Mouse (Mus musculus): ENCODE results near the gene Pcyt2.

Pcyt2 gene

GRCm38 (mm10) chr11:120617519-120618112 is at the start of gene Pcyt2:
Gene Pcyt2 (minus strand): TSS chr11:120617936.
- peak; percentile 91 to 94 for DNase-seq (ENCODE audit: low spot score in 2 of 2)

GRCm38 (mm10) chr11:120666617-120667016 is 48.9 kb upstream of the Pcyt2 start:
- DNase-seq (ENCODE audit: low spot score in 2 of 2): no peak

- DNase-seq (ENCODE audit: low spot score in 2 of 2): no peak
Observed at GRCm38 (mm10) chr11:120665406-120665805, 47.7 kb upstream of the Pcyt2 start.

- DNase-seq (ENCODE audit: low spot score in 2 of 2): no peak
Observed at GRCm38 (mm10) chr11:120663714-120664113, 46.0 kb upstream of the Pcyt2 start.

- DNase-seq (ENCODE audit: low spot score in 2 of 2): no peak
Observed at GRCm38 (mm10) chr11:120662759-120663158, 45.0 kb upstream of the Pcyt2 start.

- no peak for DNase-seq (ENCODE audit: low spot score in 2 of 2)
Observed at GRCm38 (mm10) chr11:120661076-120661460, 43.3 kb upstream of the Pcyt2 start, which contains the start of gene Notum. Gene Notum (minus strand): TSS chr11:120661175.

- no peak for DNase-seq (ENCODE audit: low spot score in 2 of 2)
Observed at GRCm38 (mm10) chr11:120660301-120661075, 42.8 kb upstream of the Pcyt2 start.

GRCm38 (mm10) chr11:120659509-120660300 is 42.0 kb upstream of the Pcyt2 start:
- DNase-seq (ENCODE audit: low spot score in 2 of 2): no peak

GRCm38 (mm10) chr11:120658876-120659410 is 41.2 kb upstream of the Pcyt2 start:
- peak; percentile 54 to 73 for DNase-seq (ENCODE audit: low spot score in 2 of 2)

- DNase-seq (ENCODE audit: low spot score in 2 of 2): no peak
Observed at GRCm38 (mm10) chr11:120657301-120657700, 39.6 kb upstream of the Pcyt2 start.

- DNase-seq (ENCODE audit: low spot score in 2 of 2): no peak
Observed at GRCm38 (mm10) chr11:120654741-120655140, 37.0 kb upstream of the Pcyt2 start.

- no peak for DNase-seq (ENCODE audit: low spot score in 2 of 2)
Observed at GRCm38 (mm10) chr11:120651872-120652271, 34.1 kb upstream of the Pcyt2 start.

GRCm38 (mm10) chr11:120648001-120648476 is 30.3 kb upstream of the Pcyt2 start, which contains the start of gene Myadml2:
Gene Myadml2 (minus strand): TSS chr11:120648158.
- DNase-seq (ENCODE audit: low spot score in 2 of 2): no peak

- DNase-seq (ENCODE audit: low spot score in 2 of 2): no peak
Observed at GRCm38 (mm10) chr11:120647047-120647830, 29.5 kb upstream of the Pcyt2 start.

GRCm38 (mm10) chr11:120643601-120643987 is 25.9 kb upstream of the Pcyt2 start, which contains the start of gene Pycr1:
Gene Pycr1 (minus strand): TSS chr11:120643769.
- DNase-seq (ENCODE audit: low spot score in 2 of 2): peak; percentile 89 to 90

- DNase-seq (ENCODE audit: low spot score in 2 of 2): no peak
Observed at GRCm38 (mm10) chr11:120642939-120643600, 25.3 kb upstream of the Pcyt2 start.

- DNase-seq (ENCODE audit: low spot score in 2 of 2): no peak
Observed at GRCm38 (mm10) chr11:120641869-120642268, 24.1 kb upstream of the Pcyt2 start.

GRCm38 (mm10) chr11:120641255-120641654 is 23.5 kb upstream of the Pcyt2 start:
- no peak for DNase-seq (ENCODE audit: low spot score in 2 of 2)

- DNase-seq (ENCODE audit: low spot score in 2 of 2): no peak
Observed at GRCm38 (mm10) chr11:120634810-120635209, 17.1 kb upstream of the Pcyt2 start.
